Mouse (Mus musculus): ENCODE measurements around the gene Ano4.

Gene Ano4

DNA sequence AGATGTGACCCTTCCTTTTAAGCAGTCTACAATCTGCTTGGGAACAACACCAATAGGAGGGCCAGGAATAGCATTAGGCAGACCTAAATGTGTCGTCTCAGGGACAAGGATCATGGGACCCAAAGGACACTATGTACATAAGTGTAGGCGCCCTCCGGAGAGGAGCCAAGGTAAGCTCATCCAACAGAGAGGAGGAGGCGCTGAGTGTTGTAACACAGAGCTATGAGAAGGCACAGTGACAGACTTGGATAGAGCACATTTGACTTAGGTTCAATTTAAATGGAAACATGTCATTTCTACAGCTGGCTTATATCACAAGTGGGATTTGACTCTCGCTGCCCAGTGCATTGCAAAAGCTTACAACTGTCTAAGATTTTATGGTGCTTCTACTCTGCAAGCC, 376.0 kb downstream of the Ano4 start:
- DNase-seq (ENCODE audit: extremely low read depth, low read depth), result no peak

DNA sequence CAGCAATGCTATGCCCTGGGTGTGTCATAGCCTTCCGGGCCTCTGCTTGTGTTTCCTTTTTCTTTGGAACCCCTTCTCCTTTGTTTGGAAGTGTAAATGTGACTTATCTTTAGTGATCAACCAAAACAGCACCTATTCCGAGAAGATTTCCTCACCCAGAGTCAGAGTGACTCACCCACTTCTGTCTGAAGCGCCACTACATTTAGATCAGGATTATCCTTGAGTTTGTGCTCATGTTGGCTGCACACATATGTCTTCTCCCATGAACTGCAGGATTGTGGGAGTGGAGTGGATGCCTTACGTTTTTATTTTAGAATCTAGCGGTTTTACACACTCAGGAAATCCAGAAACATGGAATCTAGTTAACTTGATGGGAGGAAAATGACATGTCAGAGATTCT, 383.8 kb downstream of the Ano4 start:
- no peak for DNase-seq (ENCODE audit: extremely low read depth, low read depth)

DNA sequence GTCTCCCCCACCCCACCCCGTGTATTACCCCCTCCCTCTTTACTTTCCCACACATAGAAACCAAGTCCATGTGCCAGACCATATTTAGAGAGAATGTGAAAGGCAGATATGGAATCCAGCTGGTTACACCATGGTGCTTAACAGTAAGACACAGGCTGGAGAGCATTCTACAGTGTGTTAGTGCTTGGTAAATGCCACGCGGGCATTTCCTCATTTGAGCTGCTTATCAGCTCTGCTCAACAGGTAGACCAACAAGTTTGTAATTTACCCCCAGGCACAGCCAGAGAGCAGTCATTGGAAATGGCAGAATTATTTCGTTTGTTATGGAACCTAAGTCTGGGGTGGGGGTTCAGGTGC, 394.3 kb downstream of the Ano4 start:
- DNase-seq (ENCODE audit: extremely low read depth, low read depth), result no peak

DNA sequence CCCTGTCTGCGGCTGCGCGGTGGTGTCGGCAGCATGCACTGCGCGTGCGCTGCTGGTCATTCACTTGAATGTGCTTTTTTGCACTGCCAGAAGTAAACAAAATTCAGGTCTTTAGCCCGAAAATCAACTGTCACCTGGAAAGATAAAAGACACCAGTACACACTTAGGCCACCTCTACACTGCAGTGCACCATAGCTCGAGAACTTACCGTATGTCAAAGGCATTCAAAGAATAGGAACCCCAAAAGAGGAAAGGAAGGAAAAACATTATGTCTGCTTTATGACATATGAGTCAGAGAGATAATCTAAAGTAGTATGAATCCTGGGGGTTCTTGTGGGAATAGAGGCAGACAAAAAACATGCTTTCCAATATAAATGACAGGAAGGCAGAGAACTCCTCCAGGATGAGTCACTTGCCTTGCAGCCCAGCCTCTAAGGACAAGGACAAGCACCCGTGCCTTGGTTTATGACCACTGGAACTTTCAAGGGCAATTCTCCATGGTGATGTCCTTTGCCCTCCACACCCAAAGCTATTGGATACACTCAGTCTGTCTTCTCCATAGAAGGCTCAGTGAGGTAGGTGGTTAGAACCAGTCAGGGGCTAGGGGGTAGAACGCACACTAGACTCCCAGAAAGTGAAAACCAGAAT, 394.8 kb downstream of the Ano4 start:
- DNase-seq (ENCODE audit: extremely low read depth, low read depth), result no peak
